Mouse (Mus musculus) hindbrain, embryonic 16.5 days (tissue): ENCODE measurements around the gene Frs3. TPM values are rescaled to one million over a fixed set of nuclear protein-coding genes. Genes with fewer than 3 reads are reported as not detected.

Experiments
- ATAC-seq: fragments of 200-750 bp; cut with Nextera tagmentation; 2 replicates; pipeline ENCODE4 v1.8.0; 2017; ENCODE audit warnings: moderate TSS enrichment, moderate library complexity
- H3K27ac ChIP-seq: fragments of 300-500 bp; sonication (generic); 2 replicates; pipeline ENCODE4 v1.5.1; 2014; ENCODE audit warnings: low read depth, mild to moderate bottlenecking, control low read depth, low read length, moderate library complexity
- H3K27me3 ChIP-seq: fragments of 300-500 bp; sonication (generic); replicated peaks from 2 replicates; pipeline ENCODE4 v1.6.1; 2014; ENCODE audit warnings: low read length; ENCODE audit not compliant: control insufficient read depth, insufficient read depth
- H3K36me3 ChIP-seq: fragments of 300-500 bp; sonication (generic); 2 replicates; pipeline ENCODE4 v1.6.1; 2014; ENCODE audit warnings: mild to moderate bottlenecking, low read length, moderate library complexity, mixed read lengths; ENCODE audit not compliant: control insufficient read depth, insufficient read depth
- H3K4me1 ChIP-seq: fragments of 300-500 bp; sonication (generic); 2 replicates; pipeline ENCODE4 v1.6.1; 2014; ENCODE audit warnings: low read depth, low read length; ENCODE audit not compliant: control insufficient read depth, insufficient read depth
- H3K4me2 ChIP-seq: fragments of 300-500 bp; sonication (generic); 2 replicates; pipeline ENCODE4 v1.6.1; 2014; ENCODE audit warnings: mild to moderate bottlenecking, low read length, control low read depth, moderate library complexity
- H3K4me3 ChIP-seq: fragments of 300-500 bp; sonication (generic); 2 replicates; pipeline ENCODE4 v1.5.1; 2014; ENCODE audit warnings: mild to moderate bottlenecking, low read length, control low read depth, moderate library complexity
- H3K9ac ChIP-seq: fragments of 300-500 bp; sonication (generic); 2 replicates; pipeline ENCODE4 v1.6.1; 2014; ENCODE audit warnings: low read depth, mild to moderate bottlenecking, control low read depth, low read length, moderate library complexity
- H3K9me3 ChIP-seq: fragments of 300-500 bp; sonication (generic); 2 replicates; pipeline ENCODE4 v1.6.1; 2014; ENCODE audit warnings: mild to moderate bottlenecking, low read length, moderate library complexity; ENCODE audit not compliant: control insufficient read depth
- WGBS: fragments of 180-500 bp; shearing (Covaris S2); extraction: QIAGEN DNeasy Blood & Tissue Kit; methylation state at CpG from one replicate; pipeline ENCODE4 v1.1.7; 2014; 5-methylcytosine and 5-hydroxymethylcytosine counted together
- polyA plus RNA-seq: library from polyadenylated mRNA; unstranded; fragments of >200 nt; fragmentation: Nextera tagmentation; extraction: Ambion mirVana; gene quantifications from 2 replicates; pipeline ENCODE4 v1.2.1, GENCODE M21; 2015

Gene Frs3
- polyA plus RNA-seq, 1 experiment from 2014 or later: 58.1 TPM

- 80% methylated on average over 3 of the region's 3 CpGs for WGBS
- H3K9me3 ChIP-seq: no peaks in the 10 kb centered on the region
- no peak overlapping the region for H3K4me3 ChIP-seq
- H3K36me3 ChIP-seq: no peaks in the 10 kb centered on the region
- H3K4me2 ChIP-seq: no peak overlapping the region
- ATAC-seq: no peak
- no peak overlapping the region for H3K27ac ChIP-seq
- no peak overlapping the region for H3K9ac ChIP-seq
- H3K27me3 ChIP-seq: no peaks in the 10 kb centered on the region
- H3K4me1 ChIP-seq: no peaks in the 10 kb centered on the region
Observed at GRCm38 (mm10) chr17:47710036-47710435, 21.2 kb downstream of the Frs3 start.

- WGBS: 74% methylated on average over 6 of the region's 6 CpGs
- H3K4me1 ChIP-seq: no peaks in the 10 kb centered on the region
- H3K36me3 ChIP-seq: no peaks in the 10 kb centered on the region
- H3K27me3 ChIP-seq: no peaks in the 10 kb centered on the region
- H3K4me2 ChIP-seq: no peak overlapping the region
- H3K27ac ChIP-seq: no peak overlapping the region
- H3K9ac ChIP-seq: no peak overlapping the region
- no peak for ATAC-seq
- no peaks in the 10 kb centered on the region for H3K9me3 ChIP-seq
- no peak overlapping the region for H3K4me3 ChIP-seq
Observed at GRCm38 (mm10) chr17:47711883-47712282, 23.1 kb downstream of the Frs3 start.

DNA sequence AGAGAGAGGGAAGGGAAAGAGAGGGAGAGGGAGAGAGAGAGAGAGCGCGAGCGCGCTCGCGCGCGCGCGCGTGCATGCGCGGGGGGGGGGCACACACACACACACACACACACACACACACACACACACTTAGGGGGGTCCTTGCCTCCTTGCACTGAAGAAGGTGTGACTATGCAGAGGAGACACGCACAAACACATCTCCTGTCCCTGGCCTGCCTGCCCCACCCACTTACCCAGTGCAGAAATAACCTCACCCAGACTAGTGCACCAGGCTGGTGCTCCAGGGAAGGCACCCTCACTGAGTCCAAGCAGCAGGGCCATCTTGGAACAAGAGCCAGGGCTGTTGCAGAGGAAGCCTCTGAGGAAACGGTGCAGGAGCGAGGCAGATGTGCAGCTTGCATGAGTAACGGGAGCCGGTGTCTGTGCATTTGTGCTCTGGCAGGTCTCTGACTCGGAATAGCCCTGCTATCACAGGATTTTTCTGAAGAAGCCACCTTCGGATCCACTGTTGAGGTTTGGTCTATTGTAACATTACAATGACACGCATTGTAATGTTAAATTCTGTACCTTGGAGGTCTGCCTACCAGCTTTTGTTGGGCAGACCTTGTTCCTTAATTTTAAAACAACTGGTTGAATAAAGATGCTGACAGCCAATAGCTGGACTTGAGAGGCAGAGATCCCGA is 24.2 kb downstream of the Frs3 start:
- 42% methylated on average over 12 of the region's 22 CpGs for WGBS
- Histone ChIP-seq H3K4me2 (peak overlapping the region; percentile 32), H3K9ac (peak overlapping the region; percentile 22; the same call in 1 of the 2 replicates), H3K4me3 (no peak overlapping the region; the same call in 1 of the 2 replicates), H3K27me3 (no peaks in the 10 kb centered on the region), H3K4me1 (no peaks in the 10 kb centered on the region), H3K36me3 (no peaks in the 10 kb centered on the region), H3K27ac (peak overlapping the region; percentile 48; the same call in 1 of the 2 replicates), H3K9me3 (no peaks in the 10 kb centered on the region)
- peak; percentile 59 for ATAC-seq

DNA sequence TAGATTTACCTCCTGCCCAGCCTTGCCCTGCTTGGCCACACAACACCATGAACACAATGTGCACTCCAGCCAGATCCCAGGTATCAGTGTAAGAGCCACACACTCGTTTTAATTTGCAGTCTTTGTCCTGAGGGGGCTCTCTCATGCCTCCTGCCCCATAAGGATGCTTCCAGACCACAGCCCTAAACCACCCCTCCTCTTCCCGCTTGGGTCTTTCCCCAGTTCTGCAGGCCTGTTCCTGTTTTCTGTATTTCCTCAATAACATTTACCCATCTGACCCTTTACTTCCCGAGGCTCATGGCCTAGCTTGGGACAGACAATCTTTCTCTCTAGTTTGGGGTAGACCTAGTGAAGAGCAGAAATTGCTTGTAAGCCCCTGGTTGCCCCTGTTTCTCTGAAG is 26.2 kb downstream of the Frs3 start:
- H3K36me3 ChIP-seq: no peaks in the 10 kb centered on the region

GRCm38 (mm10) chr17:47721183-47721582 is 32.4 kb downstream of the Frs3 start:
- Histone ChIP-seq H3K27me3 (no peaks in the 10 kb centered on the region), H3K4me2 (no peak overlapping the region), H3K36me3 (no peaks in the 10 kb centered on the region), H3K9me3 (no peaks in the 10 kb centered on the region), H3K27ac (no peak overlapping the region), H3K4me3 (no peak overlapping the region), H3K4me1 (no peaks in the 10 kb centered on the region), H3K9ac (no peak overlapping the region)
- 82% methylated on average over 4 of the region's 4 CpGs for WGBS
- no peak for ATAC-seq

More for the DNA sequence above, 26.2 kb downstream of the Frs3 start:
- Histone ChIP-seq H3K27me3 (no peaks in the 10 kb centered on the region), H3K4me1 (no peaks in the 10 kb centered on the region), H3K4me3 (no peak overlapping the region), H3K4me2 (no peak overlapping the region), H3K27ac (no peak overlapping the region), H3K9me3 (no peaks in the 10 kb centered on the region), H3K9ac (no peak overlapping the region)
- no peak for ATAC-seq
- WGBS: 56% methylated on average over 3 of the region's 3 CpGs

- no peaks in the 10 kb centered on the region for H3K27me3 ChIP-seq
- WGBS: 86% methylated on average over 11 of the region's 11 CpGs
- no peaks in the 10 kb centered on the region for H3K4me1 ChIP-seq
- no peak within 1 kb of the TSS for H3K4me2 ChIP-seq
- H3K27ac ChIP-seq: no peak within 1 kb of the TSS
- no peak within 1 kb of the TSS for H3K9ac ChIP-seq
- no peaks in the 10 kb centered on the region for H3K36me3 ChIP-seq
- no peaks in the 10 kb centered on the region for H3K9me3 ChIP-seq
- no peak within 1 kb of the TSS for H3K4me3 ChIP-seq
- ATAC-seq: no peak
Observed at GRCm38 (mm10) chr17:47726566-47726965, 37.7 kb downstream of the Frs3 start, which contains the start of gene Pgc. TSS of gene Pgc (plus strand) at chr17:47726842.

- Histone ChIP-seq H3K4me3 (no peak overlapping the region), H3K36me3 (no peaks in the 10 kb centered on the region), H3K4me2 (no peak overlapping the region), H3K27ac (no peak overlapping the region), H3K9me3 (no peaks in the 10 kb centered on the region), H3K9ac (no peak overlapping the region), H3K27me3 (no peaks in the 10 kb centered on the region), H3K4me1 (no peaks in the 10 kb centered on the region)
- WGBS: 51% methylated on average over 24 of the region's 24 CpGs
- no peak for ATAC-seq
Observed at GRCm38 (mm10) chr17:47730633-47731575, 42.1 kb downstream of the Frs3 start.

DNA sequence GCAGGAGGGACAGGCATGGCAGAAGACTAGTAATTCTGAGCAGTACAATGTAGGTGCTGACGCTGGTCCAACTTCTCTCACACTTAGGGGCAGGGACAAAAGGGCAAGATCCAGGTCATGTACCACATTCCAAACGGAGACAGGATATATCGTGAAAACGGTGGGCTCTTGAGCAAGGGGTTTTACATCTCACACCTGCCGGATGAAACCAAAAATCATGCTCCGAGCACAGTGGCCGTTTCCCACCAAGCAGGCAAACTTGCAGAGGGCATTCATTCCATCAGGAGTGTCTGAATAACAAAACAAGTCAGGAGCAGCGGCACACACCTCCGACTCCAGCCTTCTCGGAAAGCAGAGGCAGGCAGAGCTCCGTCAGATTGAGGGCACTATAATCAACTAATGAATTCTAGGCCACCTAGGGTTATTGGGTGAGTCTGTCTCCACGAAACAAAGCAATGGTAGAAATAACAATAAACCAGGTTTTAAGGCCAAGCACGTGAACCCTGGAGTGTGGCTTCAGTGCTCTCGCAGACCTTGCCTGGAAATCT is 46.8 kb downstream of the Frs3 start:
- Histone ChIP-seq H3K4me3 (no peak overlapping the region), H3K27me3 (peaks cover 10% of the 10 kb centered on the region; the same call in 1 of the 2 replicates), H3K4me1 (peaks cover 15% of the 10 kb centered on the region), H3K4me2 (no peak overlapping the region), H3K36me3 (no peaks in the 10 kb centered on the region), H3K9me3 (no peaks in the 10 kb centered on the region), H3K9ac (no peak overlapping the region), H3K27ac (no peak overlapping the region)
- no peak for ATAC-seq
- 75% methylated on average over 14 of the region's 14 CpGs for WGBS

DNA sequence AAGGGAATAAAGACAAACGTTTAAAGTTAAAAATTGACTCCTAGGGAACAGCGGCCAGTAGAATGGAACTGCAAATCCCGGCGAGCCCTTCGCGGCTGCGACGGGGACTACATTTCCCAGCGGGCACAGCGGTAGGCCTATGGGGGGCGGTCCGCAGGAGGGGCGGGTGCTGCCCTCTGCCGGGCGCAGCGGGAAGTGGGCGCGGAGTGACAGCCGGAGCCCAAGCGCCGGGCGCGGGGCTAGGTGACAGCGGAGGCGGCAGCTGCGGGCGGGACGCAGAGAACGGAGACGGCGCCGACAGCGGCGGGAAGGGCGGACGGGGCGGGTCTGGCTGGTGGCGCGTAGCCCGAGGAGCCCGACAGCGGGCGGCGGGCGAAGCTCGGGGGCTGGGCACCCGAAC is 48.0 kb downstream of the Frs3 start, which contains the start of gene Tfeb:
Gene Tfeb, plus strand, starts transcription at position 175 of the 400 bp plus-strand sequence.
- WGBS: under 1% methylated on average over 42 of the region's 47 CpGs
- Histone ChIP-seq H3K36me3 (no peaks in the 10 kb centered on the region), H3K27me3 (peaks cover 10% of the 10 kb centered on the region; the same call in 1 of the 2 replicates), H3K9me3 (no peaks in the 10 kb centered on the region), H3K4me3 (peak within 1 kb of the TSS; percentile 64), H3K4me1 (peaks cover 15% of the 10 kb centered on the region), H3K27ac (peak within 1 kb of the TSS; percentile 58), H3K4me2 (peak within 1 kb of the TSS; percentile 92), H3K9ac (peak within 1 kb of the TSS; percentile 72)
- peak; percentile 71 for ATAC-seq
